Mouse (Mus musculus) kidney, embryonic 16.5 days (tissue): ENCODE data around the gene Skap1. TPM values are rescaled to one million over a fixed set of nuclear protein-coding genes. Genes with fewer than 3 reads are reported as not detected.
A peak's percentile ranks its signal among the peaks of the same experiment; 100 is the strongest.

Experiments
- ATAC-seq: fragments of 200-750 bp; cut with Nextera tagmentation; 2 replicates; pipeline ENCODE4 v1.8.0; 2017; ENCODE audit warnings: moderate TSS enrichment; ENCODE audit not compliant: low FRiP score, low TSS enrichment
- H3K27ac ChIP-seq: fragments of 300-500 bp; sonication (generic); 2 replicates; pipeline ENCODE4 v1.5.1; 2014; ENCODE audit warnings: low read length
- H3K27me3 ChIP-seq: fragments of 300-500 bp; sonication (generic); 2 replicates; pipeline ENCODE4 v1.6.1; 2014; ENCODE audit warnings: low read length, control low read depth, mixed read lengths; ENCODE audit not compliant: insufficient read depth
- H3K36me3 ChIP-seq: fragments of 300-500 bp; sonication (generic); 2 replicates; pipeline ENCODE4 v1.6.1; 2014; ENCODE audit warnings: low read length, control low read depth, mixed read lengths; ENCODE audit not compliant: insufficient read depth
- H3K4me1 ChIP-seq: fragments of 300-500 bp; sonication (generic); 2 replicates; pipeline ENCODE4 v1.6.1; 2014; ENCODE audit warnings: low read length, control low read depth, mixed read lengths; ENCODE audit not compliant: insufficient read depth
- H3K4me2 ChIP-seq: fragments of 300-500 bp; sonication (generic); replicated peaks from 2 replicates; pipeline ENCODE4 v1.6.1; 2014; ENCODE audit warnings: low read depth, low read length
- H3K4me3 ChIP-seq: fragments of 300-500 bp; sonication (generic); 2 replicates; pipeline ENCODE4 v1.5.1; 2014; ENCODE audit warnings: mild to moderate bottlenecking, low read length
- H3K9ac ChIP-seq: fragments of 300-500 bp; sonication (generic); replicated peaks from 2 replicates; pipeline ENCODE4 v1.6.1; 2014; ENCODE audit warnings: low read length
- H3K9me3 ChIP-seq: fragments of 300-500 bp; sonication (generic); 2 replicates; pipeline ENCODE4 v1.6.1; 2016; ENCODE audit warnings: low read length, control low read depth
- WGBS: fragments of 180-500 bp; shearing (Covaris S2); extraction: QIAGEN DNeasy Blood & Tissue Kit; methylation state at CpG from one replicate; pipeline ENCODE4 v1.1.7; 2014; 5-methylcytosine and 5-hydroxymethylcytosine counted together
- polyA plus RNA-seq: library from polyadenylated mRNA; unstranded; fragments of >200 nt; fragmentation: Nextera tagmentation; extraction: Ambion mirVana; gene quantifications from 2 replicates; pipeline ENCODE4 v1.2.1, GENCODE M21; 2015

Skap1 gene
- polyA plus RNA-seq, 1 experiment from 2014 or later, result 10.1 TPM

- H3K4me2 ChIP-seq, result no peak overlapping the region
- H3K4me1 ChIP-seq, result peaks cover 43% of the 10 kb centered on the region
- no peak overlapping the region for H3K4me3 ChIP-seq
- WGBS, result 57% methylated on average over 14 of the region's 14 CpGs
- no peak overlapping the region for H3K9ac ChIP-seq
- H3K27ac ChIP-seq, result peak overlapping the region; percentile 35
- H3K9me3 ChIP-seq, result no peaks in the 10 kb centered on the region
- no peaks in the 10 kb centered on the region for H3K36me3 ChIP-seq
- no peak for ATAC-seq
- H3K27me3 ChIP-seq, result peaks cover 8% of the 10 kb centered on the region; the same call in 1 of the 2 replicates
These were observed 273.5 kb downstream of the Skap1 start for GRCm38 (mm10) chr11:96737673-96738471.

- no peak for ATAC-seq
- Histone ChIP-seq H3K27me3 (peaks cover 8% of the 10 kb centered on the region; the same call in 1 of the 2 replicates), H3K4me2 (0 out of 2 replicates have a peak overlapping the region, but pooled peaks have one; percentile 3), H3K36me3 (no peaks in the 10 kb centered on the region), H3K9ac (no peak overlapping the region), H3K4me1 (peaks cover 43% of the 10 kb centered on the region), H3K27ac (peak overlapping the region; percentile 58; the same call in 1 of the 2 replicates), H3K9me3 (no peaks in the 10 kb centered on the region), H3K4me3 (no peak overlapping the region)
- WGBS, result 48% methylated on average over 12 of the region's 12 CpGs
These were observed 276.4 kb downstream of the Skap1 start for GRCm38 (mm10) chr11:96740796-96741195.

- ATAC-seq, result no peak
- peaks cover 34% of the 10 kb centered on the region for H3K4me1 ChIP-seq
- no peak overlapping the region for H3K4me2 ChIP-seq
- no peaks in the 10 kb centered on the region for H3K9me3 ChIP-seq
- peaks cover 8% of the 10 kb centered on the region; the same call in 1 of the 2 replicates for H3K27me3 ChIP-seq
- WGBS, result 31% methylated on average over 12 of the region's 12 CpGs
- H3K9ac ChIP-seq, result no peak overlapping the region
- H3K27ac ChIP-seq, result peak overlapping the region; percentile 57; the same call in 1 of the 2 replicates
- no peaks in the 10 kb centered on the region for H3K36me3 ChIP-seq
- no peak overlapping the region for H3K4me3 ChIP-seq
These were observed 277.6 kb downstream of the Skap1 start for GRCm38 (mm10) chr11:96741995-96742394.

- no peak for ATAC-seq
- Histone ChIP-seq H3K4me3 (no peak overlapping the region), H3K27me3 (peaks cover 8% of the 10 kb centered on the region; the same call in 1 of the 2 replicates), H3K27ac (peak overlapping the region; percentile 57; the same call in 1 of the 2 replicates), H3K9ac (0 out of 2 replicates have a peak overlapping the region, but pooled peaks have one; percentile 30), H3K4me2 (peak overlapping the region; percentile 21; the same call in 1 of the 2 replicates), H3K4me1 (peaks cover 30% of the 10 kb centered on the region), H3K9me3 (no peaks in the 10 kb centered on the region), H3K36me3 (no peaks in the 10 kb centered on the region)
- WGBS, result 50% methylated on average over 11 of the region's 11 CpGs
These were observed 278.6 kb downstream of the Skap1 start for GRCm38 (mm10) chr11:96743000-96743399.

- WGBS, result 59% methylated on average over 4 of the region's 4 CpGs
- Histone ChIP-seq H3K36me3 (no peaks in the 10 kb centered on the region), H3K4me1 (peaks cover 30% of the 10 kb centered on the region), H3K27ac (no peak overlapping the region; the same call in 1 of the 2 replicates), H3K9me3 (no peaks in the 10 kb centered on the region), H3K4me2 (no peak overlapping the region), H3K27me3 (peaks cover 6% of the 10 kb centered on the region; the same call in 1 of the 2 replicates), H3K4me3 (no peak overlapping the region), H3K9ac (no peak overlapping the region)
- no peak for ATAC-seq
These were observed 279.5 kb downstream of the Skap1 start for GRCm38 (mm10) chr11:96743891-96744290.

- Histone ChIP-seq H3K4me1 (peaks cover 14% of the 10 kb centered on the region), H3K27ac (no peak overlapping the region), H3K9me3 (no peaks in the 10 kb centered on the region), H3K36me3 (no peaks in the 10 kb centered on the region), H3K9ac (no peak overlapping the region), H3K27me3 (no peaks in the 10 kb centered on the region), H3K4me3 (no peak overlapping the region), H3K4me2 (no peak overlapping the region)
- WGBS, result 74% methylated on average over 6 of the region's 6 CpGs
- no peak for ATAC-seq
These were observed 282.3 kb downstream of the Skap1 start for GRCm38 (mm10) chr11:96746648-96747047.

- Histone ChIP-seq H3K4me2 (no peak overlapping the region), H3K27me3 (no peaks in the 10 kb centered on the region), H3K27ac (no peak overlapping the region), H3K9me3 (no peaks in the 10 kb centered on the region), H3K36me3 (no peaks in the 10 kb centered on the region), H3K4me3 (no peak overlapping the region), H3K4me1 (peaks cover 12% of the 10 kb centered on the region), H3K9ac (no peak overlapping the region)
- ATAC-seq, result no peak
- 52% methylated on average over 3 of the region's 3 CpGs for WGBS
These were observed 283.2 kb downstream of the Skap1 start for GRCm38 (mm10) chr11:96747555-96747954.

- ATAC-seq, result no peak
- Histone ChIP-seq H3K4me2 (no peak overlapping the region), H3K27ac (no peak overlapping the region), H3K36me3 (no peaks in the 10 kb centered on the region), H3K4me3 (no peak overlapping the region), H3K9ac (no peak overlapping the region), H3K4me1 (no peaks in the 10 kb centered on the region), H3K27me3 (no peaks in the 10 kb centered on the region), H3K9me3 (no peaks in the 10 kb centered on the region)
- 100% methylated on average over 2 of the region's 2 CpGs for WGBS
These were observed 290.9 kb downstream of the Skap1 start for GRCm38 (mm10) chr11:96755298-96755697.

- H3K4me2 ChIP-seq, result no peak overlapping the region
- H3K27me3 ChIP-seq, result no peaks in the 10 kb centered on the region
- ATAC-seq, result no peak
- 0 out of 2 replicates have a peak, but pooled peaks cover 7% of the 10 kb centered on the region for H3K4me1 ChIP-seq
- no peaks in the 10 kb centered on the region for H3K36me3 ChIP-seq
- no peak overlapping the region for H3K9ac ChIP-seq
- no peak overlapping the region for H3K4me3 ChIP-seq
- 54% methylated on average over 4 of the region's 4 CpGs for WGBS
- H3K9me3 ChIP-seq, result no peaks in the 10 kb centered on the region
- no peak overlapping the region for H3K27ac ChIP-seq
These were observed 293.0 kb downstream of the Skap1 start for GRCm38 (mm10) chr11:96757421-96757820.

GRCm38 (mm10) chr11:96758402-96758801, 294.0 kb downstream of the Skap1 start:
- 0 out of 2 replicates have a peak, but pooled peaks cover 7% of the 10 kb centered on the region for H3K4me1 ChIP-seq
- H3K9me3 ChIP-seq, result no peaks in the 10 kb centered on the region
- H3K27ac ChIP-seq, result no peak overlapping the region
- H3K36me3 ChIP-seq, result no peaks in the 10 kb centered on the region
- H3K9ac ChIP-seq, result no peak overlapping the region
- 62% methylated on average over 5 of the region's 5 CpGs for WGBS
- H3K4me3 ChIP-seq, result no peak overlapping the region
- no peak overlapping the region for H3K4me2 ChIP-seq
- ATAC-seq, result no peak
- no peaks in the 10 kb centered on the region for H3K27me3 ChIP-seq
